Mouse (Mus musculus) kidney, embryonic 16.5 days (tissue): ENCODE measurements at regions not wholly inside any gene's neighbourhood (a gene's known extent, or its start where the extent isn't known, plus 50 kb on each side); places are given as distances from the start of the nearest gene placed in this dataset.
"Not testable (repeated sequence)": the region's sequence is repeated elsewhere in the genome, so short reads cannot be mapped to it uniquely, and the experiment has no call there.

ENCODE experiments used
- ATAC-seq: fragments of 200-750 bp; cut with Nextera tagmentation; 2 replicates; pipeline ENCODE4 v1.8.0; 2017; ENCODE audit warnings: moderate TSS enrichment; ENCODE audit not compliant: low FRiP score, low TSS enrichment
- H3K27ac ChIP-seq: fragments of 300-500 bp; sonication (generic); 2 replicates; pipeline ENCODE4 v1.5.1; 2014; ENCODE audit warnings: low read length
- H3K27me3 ChIP-seq: fragments of 300-500 bp; sonication (generic); 2 replicates; pipeline ENCODE4 v1.6.1; 2014; ENCODE audit warnings: low read length, control low read depth, mixed read lengths; ENCODE audit not compliant: insufficient read depth
- H3K36me3 ChIP-seq: fragments of 300-500 bp; sonication (generic); 2 replicates; pipeline ENCODE4 v1.6.1; 2014; ENCODE audit warnings: low read length, control low read depth, mixed read lengths; ENCODE audit not compliant: insufficient read depth
- H3K4me1 ChIP-seq: fragments of 300-500 bp; sonication (generic); 2 replicates; pipeline ENCODE4 v1.6.1; 2014; ENCODE audit warnings: low read length, control low read depth, mixed read lengths; ENCODE audit not compliant: insufficient read depth
- H3K4me2 ChIP-seq: fragments of 300-500 bp; sonication (generic); replicated peaks from 2 replicates; pipeline ENCODE4 v1.6.1; 2014; ENCODE audit warnings: low read depth, low read length
- H3K4me3 ChIP-seq: fragments of 300-500 bp; sonication (generic); 2 replicates; pipeline ENCODE4 v1.5.1; 2014; ENCODE audit warnings: mild to moderate bottlenecking, low read length
- H3K9ac ChIP-seq: fragments of 300-500 bp; sonication (generic); replicated peaks from 2 replicates; pipeline ENCODE4 v1.6.1; 2014; ENCODE audit warnings: low read length
- H3K9me3 ChIP-seq: fragments of 300-500 bp; sonication (generic); 2 replicates; pipeline ENCODE4 v1.6.1; 2016; ENCODE audit warnings: low read length, control low read depth
- WGBS: fragments of 180-500 bp; shearing (Covaris S2); extraction: QIAGEN DNeasy Blood & Tissue Kit; methylation state at CpG from one replicate; pipeline ENCODE4 v1.1.7; 2014; 5-methylcytosine and 5-hydroxymethylcytosine counted together

- no peak overlapping the region for H3K9ac ChIP-seq
- H3K9me3 ChIP-seq = peaks cover 2% of the 10 kb centered on the region; the same call in 1 of the 2 replicates
- no peak overlapping the region for H3K4me2 ChIP-seq
Observed at GRCm38 (mm10) chr10:56841486-56841885, 464.4 kb downstream of the Gja1 start.

GRCm38 (mm10) chr10:56841973-56842372 lies 464.8 kb downstream of the Gja1 start:
- H3K9me3 ChIP-seq = peaks cover 2% of the 10 kb centered on the region; the same call in 1 of the 2 replicates

More at GRCm38 (mm10) chr10:56841486-56841885, 464.4 kb downstream of the Gja1 start:
- WGBS = 64% methylated on average over 8 of the region's 8 CpGs
- no peaks in the 10 kb centered on the region for H3K27me3 ChIP-seq
- H3K36me3 ChIP-seq = no peaks in the 10 kb centered on the region
- no peak overlapping the region for H3K27ac ChIP-seq
- no peak for ATAC-seq
- 0 out of 2 replicates have a peak, but pooled peaks cover 3% of the 10 kb centered on the region for H3K4me1 ChIP-seq
- no peak overlapping the region for H3K4me3 ChIP-seq

DNA sequence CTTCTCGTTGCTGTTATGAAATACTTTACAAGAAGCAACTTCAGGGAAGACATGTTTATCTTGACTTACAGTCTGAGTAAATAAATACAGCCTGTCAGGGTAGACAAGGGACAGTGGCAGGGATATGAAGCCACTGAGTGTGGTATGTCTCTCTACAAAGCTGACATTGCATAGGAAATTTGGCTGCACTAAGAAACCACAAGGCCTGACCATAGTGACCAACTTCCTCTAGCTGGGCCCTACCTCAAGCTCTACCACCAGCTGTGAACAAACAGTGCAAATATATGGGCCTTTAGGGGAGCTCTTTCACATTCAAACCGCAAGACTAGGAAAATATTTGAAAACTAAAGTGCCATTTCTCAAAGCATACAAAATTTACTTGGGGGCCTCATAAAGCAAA lies 475.4 kb downstream of the Gja1 start:
- Histone ChIP-seq H3K9me3 (no peaks in the 10 kb centered on the region), H3K27ac (no peak overlapping the region), H3K4me1 (peaks cover 4% of the 10 kb centered on the region; the same call in 1 of the 2 replicates), H3K27me3 (no peaks in the 10 kb centered on the region), H3K4me2 (no peak overlapping the region), H3K9ac (no peak overlapping the region), H3K4me3 (no peak overlapping the region), H3K36me3 (no peaks in the 10 kb centered on the region)
- WGBS = 62% methylated on average over 2 of the region's 2 CpGs
- ATAC-seq = no peak

More at GRCm38 (mm10) chr10:56841973-56842372, 464.8 kb downstream of the Gja1 start:
- H3K27ac ChIP-seq = no peak overlapping the region
- H3K4me3 ChIP-seq = no peak overlapping the region
- no peak overlapping the region for H3K4me2 ChIP-seq
- no peaks in the 10 kb centered on the region for H3K36me3 ChIP-seq
- 0 out of 2 replicates have a peak, but pooled peaks cover 3% of the 10 kb centered on the region for H3K4me1 ChIP-seq
- 50% methylated on average over 1 of the region's 1 CpGs for WGBS
- no peak overlapping the region for H3K9ac ChIP-seq
- ATAC-seq = no peak
- no peaks in the 10 kb centered on the region for H3K27me3 ChIP-seq

DNA sequence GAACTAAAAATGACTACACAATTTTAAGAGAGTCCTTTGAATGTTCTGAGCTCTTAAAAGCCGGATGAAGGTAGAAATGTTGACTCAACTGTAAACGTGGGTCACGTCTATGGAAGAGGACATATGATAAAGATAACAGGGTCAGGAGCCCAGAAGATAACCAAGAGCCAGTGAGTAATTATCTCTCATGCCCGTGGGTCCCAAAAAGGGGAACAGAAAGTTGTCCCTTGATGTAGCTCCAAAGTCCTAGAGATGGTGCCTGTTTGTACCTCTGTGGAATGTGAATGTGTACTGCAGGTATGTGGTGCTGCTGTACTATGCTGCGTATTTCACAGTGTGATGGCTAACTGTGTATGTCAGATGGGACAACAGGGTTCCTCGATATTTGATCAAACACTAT lies 479.1 kb downstream of the Gja1 start:
- 89% methylated on average over 6 of the region's 6 CpGs for WGBS
- ATAC-seq = no peak
- H3K27me3 ChIP-seq = no peaks in the 10 kb centered on the region

DNA sequence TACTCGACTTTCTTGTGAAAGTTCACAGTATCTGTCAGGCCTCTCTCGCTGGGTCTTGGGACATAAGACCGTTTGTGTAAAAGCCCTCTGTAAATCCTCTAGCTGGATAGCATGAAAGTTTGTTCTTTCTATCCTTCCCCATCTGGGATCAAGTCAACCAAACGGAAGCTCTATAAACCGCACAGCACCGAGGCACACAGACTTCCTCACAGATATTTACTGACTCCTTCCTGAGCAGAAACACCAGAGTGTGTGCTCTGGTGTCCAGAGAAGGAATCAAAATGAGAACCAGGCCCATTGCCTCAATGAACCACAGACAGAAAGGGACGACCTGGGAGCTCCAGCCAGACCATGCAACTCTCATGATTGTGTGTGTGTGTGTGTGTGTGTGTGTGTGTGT lies 502.6 kb downstream of the Gja1 start:
- no peaks in the 10 kb centered on the region for H3K9me3 ChIP-seq
- 75% methylated on average over 7 of the region's 7 CpGs for WGBS
- no peaks in the 10 kb centered on the region for H3K36me3 ChIP-seq
- H3K27me3 ChIP-seq = no peaks in the 10 kb centered on the region
- no peak overlapping the region for H3K9ac ChIP-seq
- no peak for ATAC-seq
- no peak overlapping the region for H3K4me3 ChIP-seq
- no peak overlapping the region for H3K4me2 ChIP-seq
- H3K27ac ChIP-seq = no peak overlapping the region
- H3K4me1 ChIP-seq = no peaks in the 10 kb centered on the region

More for the DNA sequence above, 479.1 kb downstream of the Gja1 start:
- Histone ChIP-seq H3K4me1 (peaks cover 4% of the 10 kb centered on the region; the same call in 1 of the 2 replicates), H3K4me3 (no peak overlapping the region), H3K4me2 (no peak overlapping the region), H3K36me3 (no peaks in the 10 kb centered on the region), H3K27ac (no peak overlapping the region), H3K9me3 (no peaks in the 10 kb centered on the region), H3K9ac (no peak overlapping the region)

GRCm38 (mm10) chr10:56880154-56880591 lies 503.0 kb downstream of the Gja1 start:
- Histone ChIP-seq H3K9ac (no peak overlapping the region), H3K4me3 (no peak overlapping the region), H3K9me3 (no peaks in the 10 kb centered on the region), H3K4me1 (no peaks in the 10 kb centered on the region), H3K27me3 (no peaks in the 10 kb centered on the region), H3K4me2 (no peak overlapping the region), H3K36me3 (no peaks in the 10 kb centered on the region), H3K27ac (no peak overlapping the region)
- no peak for ATAC-seq
- 87% methylated on average over 12 of the region's 12 CpGs for WGBS

DNA sequence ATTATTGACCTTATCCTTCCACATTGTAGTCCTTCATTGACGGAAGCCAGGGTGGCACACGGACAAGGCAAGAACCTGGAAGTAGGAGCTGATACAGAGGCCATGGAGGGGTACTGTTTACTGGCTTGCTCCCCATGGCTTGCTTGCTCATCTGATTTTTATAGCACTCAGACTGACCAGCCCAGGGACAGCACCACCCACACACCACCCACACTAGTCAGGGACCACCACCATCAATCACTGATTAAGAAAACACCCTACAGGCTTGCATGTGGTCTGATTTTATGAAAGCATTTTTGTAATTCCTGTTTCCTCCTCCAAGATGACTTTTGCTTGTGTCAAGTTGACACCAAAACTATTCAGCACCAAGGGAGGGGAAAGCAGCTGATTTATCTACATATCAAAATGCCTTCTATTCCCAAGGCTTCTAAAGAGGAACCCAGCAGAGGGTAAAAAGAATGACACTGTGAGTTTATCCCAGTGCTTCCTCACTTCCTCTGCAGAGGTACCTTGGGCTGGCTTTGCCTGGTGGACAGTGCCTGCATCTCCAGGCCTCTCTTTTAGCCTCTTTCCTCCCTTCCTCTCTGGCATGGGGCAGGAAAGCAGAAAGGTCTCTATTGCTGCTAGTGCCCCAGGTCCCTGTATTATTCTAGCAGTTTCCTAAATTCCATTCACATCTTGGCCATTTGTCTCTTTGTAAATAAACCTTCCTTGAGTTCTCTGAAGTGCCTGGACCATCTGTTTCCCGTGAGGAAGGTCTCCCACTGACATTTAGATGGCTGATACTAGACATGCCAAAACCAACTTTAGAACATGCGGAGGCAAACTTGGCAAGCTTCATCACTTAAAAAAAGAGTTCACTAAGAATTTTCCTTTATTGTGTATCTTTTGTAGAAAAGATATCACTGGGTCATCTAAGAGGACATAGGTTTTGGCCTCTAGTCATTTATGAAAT lies 507.6 kb downstream of the Gja1 start:
- 57% methylated on average over 4 of the region's 4 CpGs for WGBS
- Histone ChIP-seq H3K4me1 (no peaks in the 10 kb centered on the region), H3K27me3 (no peaks in the 10 kb centered on the region), H3K4me2 (no peak overlapping the region), H3K36me3 (no peaks in the 10 kb centered on the region), H3K9ac (no peak overlapping the region), H3K27ac (no peak overlapping the region), H3K4me3 (no peak overlapping the region), H3K9me3 (peaks cover 3% of the 10 kb centered on the region; the same call in 1 of the 2 replicates)
- peak; percentile 70; the same call in 1 of the 2 replicates for ATAC-seq

GRCm38 (mm10) chr10:56891530-56891929 lies 514.4 kb downstream of the Gja1 start:
- not testable (repeated sequence) for H3K4me1 ChIP-seq, H3K9me3 ChIP-seq, H3K27me3 ChIP-seq, H3K4me2 ChIP-seq, H3K36me3 ChIP-seq, ATAC-seq, H3K4me3 ChIP-seq, H3K9ac ChIP-seq, H3K27ac ChIP-seq
- WGBS = 85% methylated on average over 2 of the region's 2 CpGs

GRCm38 (mm10) chr10:56892666-56893209 lies 515.6 kb downstream of the Gja1 start:
- H3K27ac ChIP-seq = no peak overlapping the region
- H3K9ac ChIP-seq = no peak overlapping the region
- H3K4me1 ChIP-seq = peaks cover 7% of the 10 kb centered on the region; the same call in 1 of the 2 replicates
- no peak for ATAC-seq
- H3K36me3 ChIP-seq = no peaks in the 10 kb centered on the region
- H3K27me3 ChIP-seq = no peaks in the 10 kb centered on the region
- no peak overlapping the region for H3K4me3 ChIP-seq
- no peak overlapping the region for H3K4me2 ChIP-seq
- WGBS = 60% methylated on average over 10 of the region's 10 CpGs
- peaks cover 3% of the 10 kb centered on the region; the same call in 1 of the 2 replicates for H3K9me3 ChIP-seq
